In genomic region chr17:34023678-34024077, GRCm38 (mm10) we compare ENCODE assay signal across 8 mouse cellular contexts. TPM values are rescaled to one million over a fixed set of nuclear protein-coding genes. Genes with fewer than 3 reads are reported as not detected.
DNase-seq lines count a peak whose midpoint lies in the region; ATAC-seq and TF ChIP-seq lines count a peak whose summit lies in the region.

No protein-coding gene starts in this region.

- TF ChIP-seq CTCF in kidney, postnatal 0 days (IDR thresholded peaks at IDR 0.05; ENCODE audit: low read depth): no peak
- no peak for TF ChIP-seq CTCF in embryonic fibroblast, embryonic 13.5 days (IDR thresholded peaks at IDR 0.05; ENCODE audit: borderline replicate concordance, insufficient read depth, low read length)

- peak overlapping the region; percentile 83; the same call in 1 of the 2 replicates for H3K4me3 ChIP-seq in kidney, postnatal 0 days (replicated peaks; ENCODE audit: low read depth, low read length)
- peak overlapping the region; percentile 67; the same call in 1 of the 2 replicates for H3K4me3 ChIP-seq in embryonic fibroblast, embryonic 13.5 days (ENCODE audit: insufficient read depth, low read length)
- peak overlapping the region; percentile 90 for H3K4me3 ChIP-seq in intestine, embryonic 16.5 days (ENCODE audit: low read length)
- peak overlapping the region; percentile 87 for H3K4me3 ChIP-seq in neural tube, embryonic 13.5 days

- no peaks in the 10 kb centered on the region for H3K27me3 ChIP-seq in kidney, postnatal 0 days (ENCODE audit: insufficient read depth, low read length)
- H3K27me3 ChIP-seq in intestine, embryonic 16.5 days (replicated peaks; ENCODE audit: control insufficient read depth, insufficient read depth, low read length): no peaks in the 10 kb centered on the region
- no peaks in the 10 kb centered on the region for H3K27me3 ChIP-seq in neural tube, embryonic 13.5 days

- H3K9me3 ChIP-seq in kidney, postnatal 0 days (replicated peaks; ENCODE audit: low read length): no peaks in the 10 kb centered on the region
- H3K9me3 ChIP-seq in intestine, embryonic 16.5 days (ENCODE audit: control insufficient read depth, low read length): 0 out of 2 replicates have a peak, but pooled peaks cover 7% of the 10 kb centered on the region
- peaks cover 16% of the 10 kb centered on the region; the same call in 1 of the 2 replicates for H3K9me3 ChIP-seq in neural tube, embryonic 13.5 days

- H3K36me3 ChIP-seq in kidney, postnatal 0 days (ENCODE audit: insufficient read depth, low read length): peaks cover 20% of the 10 kb centered on the region
- peaks cover 23% of the 10 kb centered on the region for H3K36me3 ChIP-seq in intestine, embryonic 16.5 days (ENCODE audit: control insufficient read depth, insufficient read depth, low read length)
- peaks cover 41% of the 10 kb centered on the region for H3K36me3 ChIP-seq in neural tube, embryonic 13.5 days

- 65% methylated on average over 9 of the region's 9 CpGs for WGBS in kidney, postnatal 0 days
- 61% methylated on average over 9 of the region's 9 CpGs for WGBS in intestine, embryonic 16.5 days
- 69% methylated on average over 9 of the region's 9 CpGs for WGBS in neural tube, embryonic 13.5 days

- H3K4me1 ChIP-seq in kidney, postnatal 0 days (replicated peaks; ENCODE audit: insufficient read depth, low read length): peaks cover 23% of the 10 kb centered on the region
- H3K4me1 ChIP-seq in embryonic fibroblast, embryonic 13.5 days (ENCODE audit: control insufficient read depth, insufficient read depth, low read length): peaks cover 10% of the 10 kb centered on the region; the same call in 1 of the 2 replicates
- H3K4me1 ChIP-seq in intestine, embryonic 16.5 days (ENCODE audit: control insufficient read depth, insufficient read depth, low read length): peaks cover 29% of the 10 kb centered on the region
- peaks cover 50% of the 10 kb centered on the region for H3K4me1 ChIP-seq in neural tube, embryonic 13.5 days (replicated peaks)

- 0 out of 2 replicates have a peak overlapping the region, but pooled peaks have one; percentile 89 for H3K9ac ChIP-seq in kidney, postnatal 0 days (ENCODE audit: low read depth, low read length)
- peak overlapping the region; percentile 93; the same call in 1 of the 2 replicates for H3K9ac ChIP-seq in intestine, embryonic 16.5 days (ENCODE audit: low read depth, low read length)
- peak overlapping the region; percentile 96 for H3K9ac ChIP-seq in neural tube, embryonic 13.5 days

- no peak for TF ChIP-seq POLR2A in embryonic fibroblast, embryonic 13.5 days (IDR thresholded peaks at IDR 0.05; ENCODE audit: low read depth, low read length)

- no peak for ATAC-seq in kidney, postnatal 0 days (replicated peaks; ENCODE audit: low FRiP score, low read depth)
- ATAC-seq in intestine, embryonic 16.5 days: no peak
- no peak for ATAC-seq in neural tube, embryonic 13.5 days (ENCODE audit: low read depth)

- DNase-seq in kidney, postnatal 0 days (ENCODE audit: low spot score): no peak
- DNase-seq in kidney, postnatal 10 days: no peak
- no peak for DNase-seq in frontal cortex, postnatal 25 days (ENCODE audit: low spot score in 2 of 2)
- no peak for DNase-seq in gastrocnemius, postnatal 25 days
- DNase-seq in frontal cortex, postnatal 10 days (ENCODE audit: low spot score in 2 of 2): no peak

- H3K27ac ChIP-seq in kidney, postnatal 0 days: no peak overlapping the region
- H3K27ac ChIP-seq in embryonic fibroblast, embryonic 13.5 days (ENCODE audit: insufficient read depth, low read length): no peak overlapping the region
- no peak overlapping the region for H3K27ac ChIP-seq in intestine, embryonic 16.5 days (ENCODE audit: low read length)
- peak overlapping the region; percentile 99 for H3K27ac ChIP-seq in neural tube, embryonic 13.5 days (replicated peaks)

- H3K4me2 ChIP-seq in kidney, postnatal 0 days (ENCODE audit: low read length): peak overlapping the region; percentile 98
- H3K4me2 ChIP-seq in intestine, embryonic 16.5 days (ENCODE audit: low read depth, low read length): peak overlapping the region; percentile 94
- H3K4me2 ChIP-seq in neural tube, embryonic 13.5 days: peak overlapping the region; percentile 100

RNA-seq across cellular contexts. Expression of gene Ring1, which starts 0.8 kb away (rescaled TPM):
- polyA plus RNA-seq in kidney, postnatal 0 days (2015; fragmentation: Nextera tagmentation; extraction: Ambion mirVana): 17.9 and 23.3 TPM in 2 replicates
- 12.2 and 13.8 TPM in 2 replicates for polyA plus RNA-seq in embryonic fibroblast, embryonic 13.5 days (2011; ENCODE audit: insufficient read length, low read depth, missing spikeins)
- polyA plus RNA-seq in intestine, embryonic 16.5 days (2015; fragmentation: Nextera tagmentation; extraction: Ambion mirVana): 9.3 and 12.1 TPM in 2 replicates
- polyA plus RNA-seq in neural tube, embryonic 13.5 days (2015; fragmentation: Nextera tagmentation; extraction: Ambion mirVana): 19.3 and 22.4 TPM in 2 replicates
- 10 to 100 TPM; 10.1 to 12.3 TPM for total RNA-seq in gastrocnemius, postnatal 25 days (2021)

RNA-seq across cellular contexts. Expression of gene H2-Ke6, which starts 4.2 kb away (rescaled TPM):
- polyA plus RNA-seq in kidney, postnatal 0 days (2015; fragmentation: Nextera tagmentation; extraction: Ambion mirVana): 64.9 and 65.7 TPM in 2 replicates
- 16.7 and 16.9 TPM in 2 replicates for polyA plus RNA-seq in embryonic fibroblast, embryonic 13.5 days (2011; ENCODE audit: insufficient read length, low read depth, missing spikeins)
- 66.0 and 66.7 TPM in 2 replicates for polyA plus RNA-seq in intestine, embryonic 16.5 days (2015; fragmentation: Nextera tagmentation; extraction: Ambion mirVana)
- 61.7 and 65.0 TPM in 2 replicates for polyA plus RNA-seq in neural tube, embryonic 13.5 days (2015; fragmentation: Nextera tagmentation; extraction: Ambion mirVana)
- total RNA-seq in gastrocnemius, postnatal 25 days (2021): 10 to 100 TPM; 52.7 to 59.9 TPM

RNA-seq across cellular contexts. Expression of gene Slc39a7, which starts 7.8 kb away (rescaled TPM):
- 149 and 165 TPM in 2 replicates for polyA plus RNA-seq in kidney, postnatal 0 days (2015; fragmentation: Nextera tagmentation; extraction: Ambion mirVana)
- polyA plus RNA-seq in embryonic fibroblast, embryonic 13.5 days (2011; ENCODE audit: insufficient read length, low read depth, missing spikeins): 181 and 191 TPM in 2 replicates
- 171 and 176 TPM in 2 replicates for polyA plus RNA-seq in intestine, embryonic 16.5 days (2015; fragmentation: Nextera tagmentation; extraction: Ambion mirVana)
- 158 and 161 TPM in 2 replicates for polyA plus RNA-seq in neural tube, embryonic 13.5 days (2015; fragmentation: Nextera tagmentation; extraction: Ambion mirVana)
- 10 to 100 TPM; 41.5 to 45.7 TPM for total RNA-seq in gastrocnemius, postnatal 25 days (2021)

RNA-seq across cellular contexts. Expression of gene Rxrb, which starts 7.9 kb away (rescaled TPM):
- 42.3 and 46.1 TPM in 2 replicates for polyA plus RNA-seq in kidney, postnatal 0 days (2015; fragmentation: Nextera tagmentation; extraction: Ambion mirVana)
- 24.8 and 26.1 TPM in 2 replicates for polyA plus RNA-seq in embryonic fibroblast, embryonic 13.5 days (2011; ENCODE audit: insufficient read length, low read depth, missing spikeins)
- 37.6 and 38.4 TPM in 2 replicates for polyA plus RNA-seq in intestine, embryonic 16.5 days (2015; fragmentation: Nextera tagmentation; extraction: Ambion mirVana)
- polyA plus RNA-seq in neural tube, embryonic 13.5 days (2015; fragmentation: Nextera tagmentation; extraction: Ambion mirVana): 57.4 and 57.5 TPM in 2 replicates
- total RNA-seq in gastrocnemius, postnatal 25 days (2021): 10 to 100 TPM; 34.9 to 36.3 TPM

RNA-seq across cellular contexts. Expression of gene Col11a2, which starts 15.6 kb away (rescaled TPM):
- polyA plus RNA-seq in kidney, postnatal 0 days (2015; fragmentation: Nextera tagmentation; extraction: Ambion mirVana): 1.4 and 1.6 TPM in 2 replicates
- polyA plus RNA-seq in embryonic fibroblast, embryonic 13.5 days (2011; ENCODE audit: insufficient read length, low read depth, missing spikeins): 0.37 and 0.45 TPM in 2 replicates
- polyA plus RNA-seq in intestine, embryonic 16.5 days (2015; fragmentation: Nextera tagmentation; extraction: Ambion mirVana): 0.20 and 0.45 TPM in 2 replicates
- polyA plus RNA-seq in neural tube, embryonic 13.5 days (2015; fragmentation: Nextera tagmentation; extraction: Ambion mirVana): 4.5 and 4.7 TPM in 2 replicates
- total RNA-seq in gastrocnemius, postnatal 25 days (2021): 10 to 100 TPM in 1 of 2 experiments, 1 to 10 TPM in 1; 6.5 to 16.7 TPM
